Mouse (Mus musculus) lung, postnatal 0 days (tissue): ENCODE results near the gene Abcc9.
A peak's percentile ranks its signal among the peaks of the same experiment; 100 is the strongest.

ENCODE experiments used
- CTCF ChIP-seq: IDR thresholded peaks from 2 replicates; pipeline ENCODE4 v1.5.1; 2016; ENCODE audit warnings: antibody characterized with exemption, mild to moderate bottlenecking
- EP300 ChIP-seq: IDR thresholded peaks from 2 replicates; pipeline ENCODE4 v1.6.1; 2016; ENCODE audit warnings: antibody characterized with exemption, mild to moderate bottlenecking, control low read depth

GRCm38 (mm10) chr6:142701652-142702637, at the start of gene Abcc9:
- TF ChIP-seq CTCF: peak; percentile 39
- TF ChIP-seq EP300: no peak
